Mouse (Mus musculus): Measurements from ENCODE around the gene Ifi27l2a.

DNA sequence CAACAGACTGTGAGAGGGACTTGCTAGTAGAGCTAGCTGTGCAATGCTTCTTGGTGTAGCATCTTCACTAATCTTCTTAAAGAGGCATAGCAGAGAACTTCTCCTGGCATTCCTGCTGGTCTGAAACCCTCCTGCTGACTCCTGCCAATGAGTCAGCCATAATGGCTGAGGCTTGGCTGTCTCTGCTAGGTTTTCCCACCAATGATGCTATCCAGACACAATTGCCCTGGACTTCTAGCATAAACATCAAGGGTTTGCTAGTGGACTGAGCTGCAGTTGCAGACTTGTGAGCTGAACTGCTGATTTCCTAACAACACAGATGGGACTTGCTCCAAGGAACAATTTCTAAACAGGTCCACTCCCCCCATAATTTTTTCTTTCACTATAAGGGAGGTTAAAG is 9.9 kb upstream of the Ifi27l2a start:
- no peak for TF ChIP-seq CTCF (IDR thresholded peaks at IDR 0.05; ENCODE audit: extremely low read depth, insufficient read length, insufficient replicate concordance, low read depth, low read length)
- no peak for TF ChIP-seq POLR2A (IDR thresholded peaks at IDR 0.05; ENCODE audit: low read depth, low read length)
